Mouse (Mus musculus): ENCODE results near the gene Kansl1. TPM values are rescaled to one million over a fixed set of nuclear protein-coding genes. Genes with fewer than 3 reads are reported as not detected.
A peak's percentile ranks its signal among the peaks of the same experiment; 100 is the strongest.

The Kansl1 gene
- total RNA-seq, 2 experiments from 2014 or later = 59.5 to 63.1 TPM

- no peak for DNase-seq (ENCODE audit: low spot score in 2 of 2)
These were observed 157.0 kb downstream of the Kansl1 start for GRCm38 (mm10) chr11:104311643-104312042.

DNA sequence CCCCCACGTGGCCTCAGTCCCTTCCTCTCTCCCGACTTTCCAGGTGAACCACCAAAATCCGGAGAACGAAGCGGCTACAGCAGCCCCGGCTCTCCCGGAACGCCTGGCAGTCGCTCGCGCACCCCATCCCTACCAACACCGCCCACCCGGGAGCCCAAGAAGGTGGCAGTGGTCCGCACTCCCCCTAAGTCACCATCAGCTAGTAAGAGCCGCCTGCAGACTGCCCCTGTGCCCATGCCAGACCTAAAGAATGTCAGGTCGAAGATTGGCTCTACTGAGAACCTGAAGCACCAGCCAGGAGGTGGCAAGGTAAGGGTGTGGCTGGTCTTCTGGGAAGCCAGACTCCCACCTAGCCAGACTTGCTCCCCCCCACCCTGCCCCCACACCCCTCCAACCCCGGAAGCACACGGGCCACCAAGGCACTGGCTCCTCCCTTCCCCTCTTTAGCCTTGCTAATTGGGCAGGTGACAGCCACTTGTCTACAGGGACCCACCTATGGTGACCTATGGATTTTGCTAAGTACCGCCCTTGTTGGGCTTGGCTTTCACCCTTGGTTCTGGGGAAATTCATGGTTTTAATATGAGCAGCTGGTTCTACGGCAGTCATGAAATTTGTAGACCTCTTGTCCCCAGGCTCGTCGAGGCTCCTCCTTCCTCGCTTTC, 158.3 kb downstream of the Kansl1 start:
- DNase-seq (ENCODE audit: low spot score in 2 of 2) = no peak

- no peak for DNase-seq (ENCODE audit: low spot score in 2 of 2)
These were observed 159.1 kb downstream of the Kansl1 start for GRCm38 (mm10) chr11:104309377-104310225.

GRCm38 (mm10) chr11:104307136-104307535, 161.5 kb downstream of the Kansl1 start:
- DNase-seq (ENCODE audit: low spot score in 2 of 2) = no peak

GRCm38 (mm10) chr11:104306483-104306882, 162.2 kb downstream of the Kansl1 start:
- DNase-seq (ENCODE audit: low spot score in 2 of 2) = no peak

- DNase-seq (ENCODE audit: low spot score in 2 of 2) = no peak
These were observed 162.9 kb downstream of the Kansl1 start for GRCm38 (mm10) chr11:104305711-104306110.

DNA sequence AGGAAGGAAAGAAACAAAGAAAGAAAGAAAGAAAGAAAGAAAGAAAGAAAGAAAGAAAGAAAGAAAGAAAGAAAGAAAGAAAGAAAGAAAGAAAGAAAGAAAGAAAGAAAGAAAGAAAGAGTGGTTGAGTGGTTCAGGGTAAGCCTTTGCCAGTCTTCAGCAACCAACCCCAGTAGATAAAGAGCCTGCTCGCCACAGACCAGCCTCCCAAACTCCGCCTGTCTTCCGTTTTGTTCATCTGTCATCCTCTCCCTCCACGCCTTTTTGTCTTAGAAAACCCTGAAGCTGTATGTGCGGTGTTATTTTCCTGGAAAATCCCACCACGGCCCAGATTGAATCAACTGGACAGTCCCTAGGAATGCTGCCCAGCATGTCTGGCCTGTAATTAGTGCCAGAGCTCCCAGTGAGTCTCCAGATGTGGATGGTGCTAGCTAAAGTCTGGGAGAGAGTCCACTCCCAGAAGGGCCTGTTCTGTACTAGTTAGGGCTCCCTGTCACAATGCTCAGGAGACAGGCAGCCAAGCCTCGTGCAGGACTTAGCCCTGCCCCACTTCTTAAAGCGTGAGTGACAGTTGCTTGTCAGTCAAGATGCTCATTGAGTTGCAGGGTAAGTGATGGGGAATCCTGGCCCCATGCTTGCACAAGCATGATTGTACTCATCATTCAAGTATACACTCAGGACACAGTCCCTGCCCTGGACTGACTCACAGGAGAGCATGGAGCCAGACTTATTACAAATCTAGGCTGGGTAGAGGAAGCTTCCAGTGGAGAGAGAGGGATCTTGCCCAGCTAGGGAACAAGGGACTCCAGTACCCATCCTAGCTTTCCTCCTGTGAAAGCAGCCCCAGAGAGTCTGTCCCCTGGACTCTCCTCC, 165.3 kb downstream of the Kansl1 start:
- no peak for DNase-seq (ENCODE audit: low spot score in 2 of 2)

- DNase-seq (ENCODE audit: low spot score in 2 of 2) = no peak
These were observed 166.0 kb downstream of the Kansl1 start for GRCm38 (mm10) chr11:104302628-104303027.

DNA sequence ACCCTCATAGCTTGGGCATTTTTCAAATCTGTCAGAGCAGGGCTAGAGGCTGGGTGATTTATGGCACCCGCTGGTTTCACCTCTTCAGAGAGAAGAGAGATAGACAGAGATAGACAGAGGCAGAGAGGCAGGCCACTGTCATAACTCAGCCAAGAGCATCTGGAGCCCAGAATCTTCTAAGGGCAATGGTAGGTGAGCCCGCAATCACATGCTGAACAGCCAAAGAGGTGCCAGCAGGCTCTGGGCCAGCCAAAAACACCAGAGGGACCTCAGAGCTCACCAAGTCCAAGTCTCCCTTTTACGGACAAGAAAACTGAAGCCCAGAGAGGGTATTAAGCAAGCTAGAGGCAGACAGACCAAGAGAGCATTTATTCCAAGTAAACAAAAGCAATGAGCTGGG, 171.0 kb downstream of the Kansl1 start:
- no peak for DNase-seq (ENCODE audit: low spot score in 2 of 2)

DNA sequence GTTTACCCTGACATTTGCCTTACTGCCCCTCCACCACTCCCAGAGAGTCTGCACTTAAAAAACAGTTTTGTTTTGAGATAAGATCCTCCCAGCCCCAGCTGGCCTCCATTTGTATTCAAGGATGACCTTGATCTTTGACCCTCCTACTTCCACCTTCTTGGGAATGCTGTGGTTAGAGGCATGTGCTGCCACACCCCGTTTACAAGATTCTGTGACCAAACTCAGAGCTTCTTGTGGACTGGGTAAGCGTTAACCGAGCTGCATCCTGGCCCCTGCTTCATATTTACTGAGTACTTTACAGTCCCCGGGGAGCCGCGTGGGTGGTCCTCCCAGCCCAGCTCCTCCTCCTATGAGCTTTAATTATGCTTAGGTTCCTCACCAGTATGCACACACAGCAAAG, 173.0 kb downstream of the Kansl1 start:
- no peak for DNase-seq (ENCODE audit: low spot score in 2 of 2)

- no peak for DNase-seq (ENCODE audit: low spot score in 2 of 2)
These were observed 173.5 kb downstream of the Kansl1 start for GRCm38 (mm10) chr11:104295145-104295544.

DNA sequence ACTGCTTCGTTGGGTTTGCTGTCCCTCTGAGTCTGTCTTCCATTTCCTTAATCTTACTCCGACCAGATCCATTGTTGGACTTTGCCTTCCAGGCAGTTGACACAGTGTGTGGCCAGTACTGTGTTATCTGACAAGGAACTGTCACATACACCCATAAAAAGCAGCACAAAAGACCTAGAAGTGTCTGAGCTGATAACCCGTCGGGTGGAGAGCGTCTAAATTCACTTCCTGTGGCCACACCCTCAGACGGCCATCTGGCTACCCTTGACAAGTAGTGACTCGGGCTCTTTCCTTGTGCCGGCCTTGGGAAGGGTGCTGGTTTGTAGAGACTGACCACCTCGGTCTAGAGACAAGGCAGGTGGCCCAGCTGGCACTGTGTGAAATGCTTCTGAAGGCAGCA, 175.4 kb downstream of the Kansl1 start:
- no peak for DNase-seq (ENCODE audit: low spot score in 2 of 2)

DNA sequence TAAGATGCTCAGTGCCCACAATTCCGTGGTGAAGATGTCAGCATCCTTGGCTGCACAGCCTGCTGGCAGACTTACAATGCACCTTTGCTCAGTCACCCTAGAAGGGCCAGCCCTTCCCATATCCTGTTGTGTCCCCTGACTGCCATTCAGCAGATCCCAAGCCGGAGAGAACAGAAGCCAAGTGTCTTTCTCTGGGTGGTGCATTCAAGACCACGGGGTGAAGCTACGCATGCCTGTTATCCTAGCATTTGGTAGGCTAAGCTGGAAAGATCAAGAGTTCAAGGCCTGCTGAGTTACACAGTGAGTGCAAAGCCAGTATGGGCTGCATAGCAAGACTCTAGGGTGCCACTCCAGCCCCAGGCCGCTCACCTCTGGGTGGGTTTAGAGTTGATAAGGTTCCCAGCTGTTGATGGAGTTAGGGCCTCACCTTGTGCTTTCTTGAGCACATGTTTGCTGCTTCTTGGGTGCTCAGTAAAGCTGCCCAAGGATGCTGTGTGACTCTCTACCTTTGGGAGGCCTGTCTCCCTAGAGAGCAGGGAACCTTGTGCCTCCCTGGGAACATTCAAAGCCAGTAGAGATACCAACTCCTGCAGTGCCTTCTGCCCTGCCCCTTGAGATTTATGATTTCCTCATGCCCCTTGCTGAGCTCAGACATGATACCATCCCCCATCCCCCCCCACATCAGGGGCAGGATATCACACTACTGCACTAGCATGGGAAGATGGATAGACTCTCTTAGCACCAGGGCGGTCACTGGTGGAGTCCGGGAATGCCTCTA, 176.0 kb downstream of the Kansl1 start:
- DNase-seq (ENCODE audit: low spot score in 2 of 2) = no peak

DNA sequence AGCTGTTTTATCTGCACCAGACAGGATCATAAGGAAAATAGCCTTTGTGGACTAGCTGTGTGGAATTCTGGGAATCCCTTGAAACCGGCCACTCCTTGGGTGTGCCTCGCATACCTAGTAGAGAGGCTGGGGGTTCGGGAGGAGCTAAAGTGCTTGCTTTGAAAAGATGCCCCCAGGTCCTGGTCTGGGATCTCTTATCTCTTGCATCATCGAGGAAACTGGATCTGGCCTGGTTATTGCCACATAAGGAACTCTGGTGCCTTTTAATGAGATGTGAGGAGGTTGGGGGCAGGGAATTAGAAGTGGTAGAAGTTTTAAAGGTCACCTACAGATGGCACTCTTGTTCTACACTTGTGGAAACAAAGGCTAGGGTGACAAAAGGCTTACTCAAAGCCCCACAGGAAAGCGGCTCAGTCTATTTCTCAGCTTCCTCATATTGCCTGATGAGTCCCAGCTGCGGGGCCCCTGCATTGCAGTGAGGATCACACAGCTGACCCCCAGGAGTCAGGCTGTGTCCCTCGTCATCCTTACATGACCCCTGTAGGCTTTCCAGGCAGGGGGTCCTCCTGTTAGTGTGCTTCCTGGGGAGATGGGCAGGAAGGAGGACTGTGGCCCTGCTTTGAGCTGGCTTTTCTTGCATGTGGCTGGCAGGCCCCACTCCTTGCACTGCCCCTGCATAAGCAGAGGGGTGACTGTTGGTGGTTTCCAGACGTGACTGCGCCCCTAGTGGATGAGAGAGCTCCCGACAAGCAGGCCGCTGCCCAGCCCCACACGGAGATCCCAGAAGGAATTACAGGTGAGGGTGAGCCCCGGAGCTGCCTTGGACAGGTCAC, 179.2 kb downstream of the Kansl1 start:
- peak; percentile 63 to 64 for DNase-seq (ENCODE audit: low spot score in 2 of 2)

DNA sequence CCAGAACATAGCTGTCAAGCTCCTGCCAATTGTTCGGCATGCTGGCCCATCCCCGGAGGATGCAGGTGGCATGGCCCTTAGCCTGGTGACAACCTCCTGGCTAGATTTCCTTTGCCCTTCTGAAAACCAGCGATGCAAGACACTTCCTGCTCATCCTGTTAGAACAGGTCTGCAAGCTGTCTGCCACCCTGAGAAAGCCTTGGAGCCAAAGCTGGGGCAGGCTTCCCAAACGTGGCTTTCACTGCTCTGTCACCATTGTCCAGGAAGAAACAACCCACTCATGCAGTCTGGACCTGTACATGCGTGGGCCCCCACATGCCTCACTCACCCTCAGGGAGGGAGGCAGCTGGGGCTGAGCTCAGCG, 179.8 kb downstream of the Kansl1 start:
- DNase-seq (ENCODE audit: low spot score in 2 of 2) = peak; percentile 59 to 60

DNA sequence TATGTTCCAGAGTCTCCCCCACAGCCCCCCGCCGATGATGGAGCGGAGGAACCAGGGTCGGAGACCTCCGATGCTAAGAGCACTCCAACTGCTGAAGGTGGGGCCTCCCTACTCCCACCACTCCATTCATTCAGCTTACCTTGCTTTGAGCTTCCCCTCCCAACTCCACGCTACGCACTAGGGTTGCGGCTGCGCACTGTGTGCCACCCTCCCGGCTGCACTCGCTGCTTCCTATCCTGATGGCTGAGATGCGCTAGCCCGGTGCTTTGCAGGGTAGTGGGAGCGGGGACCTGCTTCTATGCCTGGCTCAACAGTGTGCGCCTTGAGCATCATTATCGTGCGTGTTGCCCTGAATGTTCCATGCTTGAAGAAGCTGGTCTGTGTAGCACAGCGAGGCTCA, 181.5 kb downstream of the Kansl1 start:
- DNase-seq (ENCODE audit: low spot score in 2 of 2) = no peak
